24 mouse cellular contexts compared by ENCODE assay signal in the genomic region with DNA sequence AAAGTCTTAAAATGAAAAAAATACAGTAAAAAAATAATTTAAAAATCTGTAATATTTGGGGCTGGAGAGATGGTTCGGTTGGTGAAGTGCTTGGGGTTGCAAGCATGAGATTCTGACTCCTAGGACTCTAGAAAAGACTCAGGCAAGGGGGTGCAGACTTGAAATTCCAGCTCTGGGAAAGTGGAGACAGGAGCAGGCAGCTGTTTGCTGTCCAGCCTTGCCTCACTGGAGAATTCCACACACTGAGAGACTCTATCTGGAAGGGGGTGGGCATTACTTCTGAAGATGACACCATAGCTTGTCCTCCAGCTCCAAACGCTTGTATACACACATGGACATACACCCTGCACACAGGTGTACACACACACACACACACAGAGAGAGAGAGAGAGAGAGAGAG.
"Had no signal": no experiment of that assay in that cellular context is flagged by ENCODE, and none has a peak within 500 bp of the region (broad histone marks: within the 10 kb centered on the region; RNA-seq: fewer than 3 reads in every experiment).

No protein-coding gene starts in this region.

- H3K9me3 ChIP-seq: heart, embryonic 13.5 days; heart, embryonic 15.5 days; hindbrain, embryonic 13.5 days; hindbrain, embryonic 15.5 days; limb, embryonic 13.5 days; limb, embryonic 15.5 days had no signal

- H3K4me3 ChIP-seq: heart, adult 2 months; heart, embryonic 13.5 days; heart, embryonic 15.5 days; hindbrain, embryonic 13.5 days; hindbrain, embryonic 15.5 days; limb, embryonic 13.5 days; limb, embryonic 15.5 days had no signal

- H3K36me3 ChIP-seq: heart, embryonic 13.5 days; heart, embryonic 15.5 days; hindbrain, embryonic 13.5 days; hindbrain, embryonic 15.5 days; limb, embryonic 13.5 days; limb, embryonic 15.5 days had no signal

- H3K27ac ChIP-seq: heart, adult 2 months; heart, embryonic 13.5 days; heart, embryonic 15.5 days; hindbrain, embryonic 13.5 days; hindbrain, embryonic 15.5 days; hindbrain, postnatal 0 days; limb, embryonic 13.5 days; limb, embryonic 15.5 days had no signal

- H3K9ac ChIP-seq: forebrain, postnatal 0 days; heart, embryonic 13.5 days; heart, embryonic 15.5 days; hindbrain, embryonic 13.5 days; hindbrain, embryonic 15.5 days; limb, embryonic 13.5 days; limb, embryonic 15.5 days had no signal

- H3K4me2 ChIP-seq: heart, embryonic 11.5 days; heart, embryonic 13.5 days; heart, embryonic 15.5 days; hindbrain, embryonic 13.5 days; hindbrain, embryonic 15.5 days; limb, embryonic 13.5 days; limb, embryonic 15.5 days had no signal

- H3K27me3 ChIP-seq: heart, embryonic 13.5 days; heart, embryonic 15.5 days; hindbrain, embryonic 13.5 days; hindbrain, embryonic 15.5 days; limb, embryonic 13.5 days; limb, embryonic 15.5 days had no signal

- ATAC-seq: forebrain, postnatal 0 days; hindbrain, postnatal 0 days; intestine, embryonic 16.5 days had no signal

- H3K4me1 ChIP-seq: hindbrain, embryonic 13.5 days; hindbrain, embryonic 15.5 days; limb, embryonic 13.5 days; limb, embryonic 15.5 days had no signal

- DNase-seq: forebrain, postnatal 0 days; gastrocnemius, postnatal 14 days; gastrocnemius, postnatal 36 days; heart, adult 11 months; heart, adult 2 months; heart, postnatal 14 days; heart, postnatal 36 days; kidney, adult 11 months; kidney, adult 2 months; kidney, adult 9 months; kidney, postnatal 14 days; kidney, postnatal 36 days; layer of hippocampus, adult 9-11 months; layer of hippocampus, postnatal 36 days; left cerebral cortex, postnatal 4 days had no signal
